Mouse (Mus musculus) CH12F3 (cell line): ENCODE results near the gene Mmp21.
"Not testable (repeated sequence)": the region's sequence is repeated elsewhere in the genome, so short reads cannot be mapped to it uniquely, and the experiment has no call there.

Experiments used
- in situ Hi-C: fragments of 300-500 bp; cut with MboI; formaldehyde crosslinking; loops from 2 replicates; pipeline ENCODE4 v1.14.3; 2020; ENCODE audit warnings: low sequenced_read_pairs

The Mmp21 gene

GRCm38 (mm10) chr7:133679961-133680360 is at the start of gene Mmp21:
Gene Mmp21 (minus strand): TSS chr7:133680061.
- in situ Hi-C loops, result no loop called here

DNA sequence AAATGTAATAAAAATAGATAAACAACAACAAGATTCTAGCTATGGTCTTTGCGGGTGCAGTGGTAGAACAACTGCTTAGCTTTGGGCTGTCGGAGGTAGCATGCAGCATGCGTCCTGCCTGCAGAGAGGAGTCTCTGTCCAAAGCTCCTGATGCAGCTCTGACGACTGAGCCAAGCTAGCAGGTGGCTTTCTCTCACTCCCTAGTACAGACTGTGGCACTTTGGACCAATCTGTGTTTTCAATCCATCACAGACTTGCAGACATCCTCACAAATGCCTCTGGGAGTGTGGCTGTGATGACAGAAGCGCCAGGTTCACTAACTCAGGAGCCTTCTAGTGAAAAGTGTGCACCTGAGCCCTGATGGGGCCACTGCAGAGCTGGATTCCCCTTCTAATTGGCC is 49.5 kb upstream of the Mmp21 start:
- in situ Hi-C loops, result no loop called here

DNA sequence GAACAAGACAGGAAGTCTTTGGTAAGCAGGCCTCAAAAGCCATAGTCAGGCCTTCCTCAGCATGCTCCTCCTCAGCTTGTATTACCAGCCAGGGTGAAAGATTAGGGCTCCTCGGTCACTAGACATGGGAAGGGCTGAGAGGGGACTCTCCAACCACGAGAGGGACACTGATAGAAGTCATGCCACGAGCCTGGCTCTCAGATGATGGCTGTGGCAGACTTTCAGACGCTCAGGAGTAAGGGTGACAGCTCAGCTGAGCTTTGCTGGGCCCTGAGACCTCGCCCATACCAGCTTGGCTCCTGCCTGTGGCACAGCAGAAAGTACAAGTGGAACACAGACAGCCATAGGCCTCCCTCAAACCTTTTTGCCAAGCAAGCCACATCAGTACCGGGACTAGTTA is 47.2 kb upstream of the Mmp21 start:
- in situ Hi-C loops, result no loop called here

DNA sequence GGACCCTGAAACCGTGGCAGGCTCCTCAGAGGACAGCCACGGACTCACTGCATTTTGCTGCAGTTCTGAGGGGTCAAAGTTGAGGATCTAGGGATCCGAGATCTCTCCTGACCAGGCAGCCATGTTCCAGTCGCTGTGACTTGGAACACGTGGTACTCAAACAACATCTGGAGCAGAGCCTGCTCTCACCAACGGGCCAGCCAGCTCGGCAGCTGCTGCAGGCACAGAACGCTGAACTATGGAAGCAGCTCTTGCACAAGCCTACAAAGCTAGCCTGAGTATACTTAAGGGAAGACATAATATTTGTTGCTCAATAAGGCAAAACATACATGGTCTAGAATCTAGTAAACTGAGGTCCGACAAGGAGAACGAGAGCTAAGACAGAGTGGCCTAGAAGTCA is 45.7 kb upstream of the Mmp21 start:
- in situ Hi-C loops, result no loop called here

DNA sequence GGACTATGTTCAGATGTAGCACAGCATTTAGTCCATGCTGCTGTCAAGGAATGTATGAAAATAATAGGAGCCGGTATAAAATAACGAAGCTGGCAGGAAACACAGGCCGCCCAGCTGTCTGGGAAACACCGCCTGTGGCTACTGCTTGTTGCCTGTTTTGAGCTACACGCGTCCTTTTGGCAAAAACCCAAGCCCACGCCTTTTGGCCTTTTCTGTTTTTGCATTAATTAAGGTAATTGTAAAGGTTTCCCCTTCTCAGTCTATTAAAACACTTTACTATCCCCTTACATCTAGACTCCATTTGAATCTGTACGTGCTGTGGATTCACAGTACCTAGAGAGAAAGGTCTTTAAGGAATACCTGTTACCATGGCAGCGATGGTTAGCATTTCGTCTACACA is 45.0 kb upstream of the Mmp21 start:
- in situ Hi-C loops, result no loop called here

DNA sequence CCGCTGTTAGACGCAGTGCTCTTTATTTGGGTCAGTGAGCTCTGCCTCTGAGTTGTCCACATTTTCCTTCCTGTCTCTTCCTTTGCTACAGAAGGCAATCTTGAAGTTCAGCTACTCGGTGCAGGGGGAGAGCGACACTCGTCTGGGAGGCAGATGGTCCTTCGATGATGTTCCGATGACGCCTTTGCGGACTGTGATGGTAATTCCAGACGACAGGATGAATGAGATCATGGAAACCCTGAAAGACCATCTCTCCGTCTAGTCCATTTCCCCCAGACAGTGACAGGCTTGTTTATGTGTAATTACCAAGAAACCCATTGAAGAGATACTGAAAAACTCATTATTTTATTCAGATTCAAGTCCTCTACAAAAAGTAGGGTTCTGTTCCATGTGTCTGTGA is 40.8 kb upstream of the Mmp21 start:
- in situ Hi-C loops, result no loop called here

GRCm38 (mm10) chr7:133718580-133718979 is 38.7 kb upstream of the Mmp21 start:
- in situ Hi-C loops, result no loop called here

- in situ Hi-C loops, result no loop called here
Observed at GRCm38 (mm10) chr7:133715387-133715786, 35.5 kb upstream of the Mmp21 start.

DNA sequence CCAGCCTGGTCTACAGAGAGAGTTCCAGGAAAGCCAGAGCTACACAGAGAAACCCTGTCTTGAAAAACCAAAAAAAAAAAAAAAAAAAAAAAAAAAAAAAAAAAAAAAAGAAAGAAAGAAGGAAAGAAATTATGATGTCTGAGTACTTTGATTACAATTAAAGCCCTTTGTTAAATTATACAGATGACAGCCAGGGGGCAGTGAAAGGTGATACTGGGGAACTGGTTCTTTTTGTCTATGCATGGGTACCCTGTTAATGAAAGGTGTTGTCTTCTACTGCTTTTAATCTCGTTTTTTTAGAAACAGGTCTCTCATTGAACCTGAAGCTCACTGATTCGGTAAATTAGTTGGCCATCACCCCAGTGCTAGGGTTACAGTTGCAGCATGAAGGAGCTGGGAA is 27.4 kb upstream of the Mmp21 start:
- in situ Hi-C loops, result no loop called here

DNA sequence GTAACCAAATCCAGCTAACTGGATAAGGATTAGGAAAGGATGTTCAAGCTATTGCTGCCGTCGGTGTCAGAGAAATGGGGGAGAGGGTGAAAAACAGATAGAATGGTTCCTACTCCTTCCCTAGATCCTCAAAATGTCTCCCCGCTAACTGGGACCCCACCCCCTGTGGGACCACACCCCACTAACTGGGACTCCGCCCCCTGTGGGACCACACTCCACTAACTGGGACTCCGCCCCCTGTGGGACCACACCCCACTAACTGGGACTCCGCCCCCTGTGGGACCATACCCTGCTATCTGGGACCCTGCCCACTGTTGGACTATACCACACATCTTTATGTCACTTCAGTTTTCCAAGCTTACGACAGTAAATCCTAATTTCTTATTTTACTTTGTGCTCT is 24.0 kb upstream of the Mmp21 start:
- in situ Hi-C loops, result no loop called here

DNA sequence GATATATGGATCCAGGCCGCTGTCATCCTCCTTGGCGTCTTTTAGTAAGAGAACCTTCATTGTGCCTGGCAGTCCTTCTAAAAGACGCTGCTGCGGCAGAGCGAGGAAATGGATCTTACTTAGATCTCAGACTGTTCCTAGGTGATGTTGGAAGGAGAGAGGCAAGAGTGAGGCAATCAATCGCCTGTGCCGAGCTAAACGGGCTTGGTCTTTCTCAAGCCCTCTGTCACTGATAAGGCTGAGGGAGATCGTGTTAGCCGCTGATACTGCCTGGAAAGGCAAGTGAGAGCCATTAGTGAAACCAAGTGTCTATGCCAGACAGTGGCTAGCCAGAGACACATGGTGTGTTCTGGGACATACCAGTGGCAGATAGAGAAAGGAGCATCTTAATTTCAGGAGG is 22.5 kb upstream of the Mmp21 start:
- in situ Hi-C loops, result no loop called here

GRCm38 (mm10) chr7:133701366-133701765 is 21.5 kb upstream of the Mmp21 start:
- in situ Hi-C loops, result no loop called here

DNA sequence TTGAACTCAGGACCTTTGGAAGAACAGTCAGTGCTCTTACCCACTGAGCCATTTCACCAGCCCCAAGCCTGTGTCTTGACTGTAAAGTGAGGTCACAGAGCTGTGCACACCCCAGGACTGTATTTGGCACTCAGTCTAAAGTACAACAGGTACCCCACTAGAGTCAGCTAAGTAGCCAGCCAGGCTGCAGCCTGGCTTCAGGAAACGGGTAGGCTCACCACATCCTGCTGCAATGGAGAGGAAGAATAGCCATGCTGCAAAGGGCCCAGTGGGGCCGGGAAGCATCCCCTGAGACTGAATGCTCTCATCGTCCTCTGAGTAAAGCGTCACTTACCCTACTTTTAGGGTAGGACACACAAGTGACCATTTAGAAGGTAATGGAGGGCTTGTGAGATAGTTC is 20.0 kb upstream of the Mmp21 start:
- in situ Hi-C loops, result no loop called here

DNA sequence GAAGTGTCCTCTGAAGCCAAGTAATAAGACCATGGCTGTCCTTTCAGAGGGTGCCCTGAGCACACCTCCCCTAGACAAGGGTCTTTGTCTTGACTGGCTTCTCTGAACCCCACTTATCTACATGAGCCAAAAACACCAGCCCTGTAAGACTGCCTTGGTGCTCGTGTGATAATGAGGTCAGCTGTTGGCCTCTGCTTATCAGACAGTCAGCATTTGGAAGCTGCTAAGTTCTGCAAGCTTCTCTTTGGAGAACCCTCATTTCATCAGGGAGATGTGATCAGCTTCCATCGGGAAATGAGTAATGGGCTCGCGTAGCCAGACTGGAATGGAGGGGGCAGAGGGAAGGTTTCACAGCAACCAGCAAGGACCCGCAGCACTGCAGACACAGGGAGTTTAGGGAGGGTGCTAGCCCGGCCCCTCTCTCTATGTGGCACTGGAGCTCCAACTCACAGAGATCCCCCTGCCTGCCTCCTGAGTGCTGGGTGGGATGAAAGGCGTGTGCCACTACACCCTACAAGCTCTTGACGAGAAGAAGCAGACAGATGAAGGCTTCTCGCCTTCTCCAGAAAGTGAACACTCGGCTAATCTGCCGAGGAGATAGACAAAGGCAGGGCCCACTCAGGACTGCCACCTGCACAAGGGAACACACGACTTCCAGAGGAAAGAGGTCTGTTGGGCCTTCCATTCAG is 18.3 kb upstream of the Mmp21 start:
- in situ Hi-C loops, result no loop called here

DNA sequence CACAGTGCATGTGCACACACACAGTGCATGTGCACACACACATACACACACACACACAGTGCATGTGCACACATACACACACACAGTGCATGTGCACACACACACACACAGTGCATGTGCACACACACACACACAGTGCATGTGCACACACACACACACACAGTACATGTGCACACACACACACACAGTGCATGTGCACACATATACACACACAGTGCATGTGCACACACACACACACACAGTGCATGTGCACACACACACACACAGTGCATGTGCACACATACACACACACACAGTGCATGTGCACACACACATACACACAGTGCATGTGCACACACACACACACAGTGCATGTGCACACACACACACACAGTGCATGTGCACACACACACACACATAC is 5.8 kb upstream of the Mmp21 start:
- in situ Hi-C loops, result not testable (repeated sequence)

GRCm38 (mm10) chr7:133684701-133685100 is 4.8 kb upstream of the Mmp21 start:
- in situ Hi-C loops, result no loop called here

- in situ Hi-C loops, result no loop called here
Observed at GRCm38 (mm10) chr7:133684110-133684509, 4.2 kb upstream of the Mmp21 start.

- in situ Hi-C loops, result no loop called here
Observed at GRCm38 (mm10) chr7:133683626-133684025, 3.8 kb upstream of the Mmp21 start.

- in situ Hi-C loops, result no loop called here
Observed at GRCm38 (mm10) chr7:133679439-133679838, 422 bp downstream of the Mmp21 start.

GRCm38 (mm10) chr7:133678716-133679115 is 1.1 kb downstream of the Mmp21 start:
- in situ Hi-C loops, result no loop called here

DNA sequence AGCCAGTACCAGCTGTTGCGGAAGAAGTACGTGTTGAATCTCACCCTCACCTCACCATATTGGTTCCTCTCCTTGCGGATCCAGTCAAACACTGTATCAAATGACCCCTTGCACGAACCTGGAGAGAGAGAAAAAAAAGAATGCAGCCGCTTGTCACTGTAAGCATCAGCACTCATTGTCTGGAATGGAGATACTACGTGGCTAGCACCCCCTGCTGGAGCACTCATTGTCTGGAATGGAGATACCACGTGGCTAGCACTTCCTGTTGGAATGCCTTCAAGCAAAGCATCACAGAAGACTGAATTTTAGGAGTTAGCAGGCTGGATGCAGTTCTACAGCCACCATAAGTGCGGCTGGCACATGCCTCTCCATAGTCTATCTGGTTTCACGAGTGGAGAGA is 3.9 kb downstream of the Mmp21 start:
- in situ Hi-C loops, result no loop called here

GRCm38 (mm10) chr7:133670846-133671245 is 9.0 kb downstream of the Mmp21 start:
- in situ Hi-C loops, result no loop called here

GRCm38 (mm10) chr7:133669946-133670345 is 9.9 kb downstream of the Mmp21 start:
- in situ Hi-C loops, result no loop called here
